Mouse (Mus musculus): ENCODE results near the gene Vps13c.

The Vps13c gene

GRCm38 (mm10) chr9:67831359-67832045, 8.7 kb upstream of the Vps13c start:
- peak in 1 of 2 experiments; percentile 11 for DNase-seq (ENCODE audit: low spot score in 2 of 2)

DNA sequence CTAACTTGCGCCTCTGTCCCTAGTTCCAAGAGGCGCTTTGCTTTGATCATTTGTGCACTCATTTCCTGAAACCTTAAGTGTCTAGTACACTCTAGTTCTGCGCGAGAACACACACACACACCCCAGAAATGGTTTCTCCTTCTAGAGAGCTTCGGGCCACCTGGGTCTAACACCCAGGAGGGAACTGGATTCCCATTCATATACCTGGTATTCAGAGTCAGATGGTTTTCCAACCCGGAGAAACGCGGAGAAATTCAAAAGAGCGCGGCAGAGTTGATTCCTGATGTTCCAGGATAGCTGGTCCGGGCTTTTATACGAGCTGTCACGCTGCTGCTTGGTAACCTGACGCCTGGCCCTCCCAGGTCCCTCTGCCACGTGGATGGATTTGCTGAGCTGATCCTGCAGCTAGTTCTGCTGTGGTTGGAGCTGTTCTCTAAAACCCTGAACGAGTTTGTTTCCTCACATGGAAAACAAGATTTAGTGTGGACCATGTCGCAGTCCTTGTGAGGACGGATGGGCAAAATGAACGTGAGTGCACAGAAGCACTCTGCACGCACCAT, 8.1 kb upstream of the Vps13c start, which contains the start of gene C2cd4a:
Gene C2cd4a (minus strand): TSS at position 285 of the 560 bp plus-strand sequence.
- DNase-seq (ENCODE audit: low spot score in 2 of 2), result no peak

DNA sequence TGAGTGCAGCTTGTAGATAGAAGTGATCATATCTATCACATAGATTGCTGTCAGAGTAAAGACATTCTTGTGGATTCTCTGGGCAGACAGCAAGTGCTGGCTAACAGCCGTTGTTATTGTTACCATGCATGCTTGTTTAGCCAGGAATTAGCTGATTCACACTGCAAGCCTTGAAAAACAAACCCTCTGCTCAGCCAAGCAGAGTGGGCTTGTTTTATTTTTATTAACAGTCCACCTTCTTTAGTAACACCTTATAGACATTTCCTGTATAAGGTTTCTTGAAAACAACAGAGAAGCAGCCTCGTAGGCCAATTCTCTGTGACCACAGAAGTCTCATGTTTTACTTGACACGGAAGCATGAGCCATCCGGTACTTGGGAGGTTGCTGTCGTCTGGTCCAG, 5.7 kb upstream of the Vps13c start:
- no peak for DNase-seq (ENCODE audit: low spot score in 2 of 2)

- DNase-seq (ENCODE audit: low spot score in 2 of 2), result no peak
Observed at GRCm38 (mm10) chr9:67837311-67837710, 2.9 kb upstream of the Vps13c start.

DNA sequence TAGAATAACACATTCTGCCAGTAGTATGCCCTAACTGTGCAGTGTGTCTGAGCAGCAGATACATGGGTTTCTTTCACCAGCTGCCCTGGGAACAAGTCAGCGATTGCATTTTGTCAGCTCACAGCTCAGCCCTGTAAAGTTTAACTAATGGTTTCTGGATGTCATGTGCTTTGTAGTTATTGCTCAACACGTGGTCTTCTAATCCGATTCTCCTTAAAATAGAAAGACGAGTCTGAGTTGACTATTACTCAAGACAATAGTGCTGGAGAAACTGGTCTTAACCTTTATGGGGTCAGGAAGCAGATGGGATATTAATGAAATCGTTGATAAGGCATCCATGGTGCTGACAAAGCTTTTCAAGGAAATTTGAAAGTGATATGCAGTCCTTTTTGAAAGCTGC, 2.6 kb downstream of the Vps13c start:
- DNase-seq (ENCODE audit: low spot score in 2 of 2), result no peak

GRCm38 (mm10) chr9:67845012-67845411, 4.8 kb downstream of the Vps13c start:
- no peak for DNase-seq (ENCODE audit: low spot score in 2 of 2)

DNA sequence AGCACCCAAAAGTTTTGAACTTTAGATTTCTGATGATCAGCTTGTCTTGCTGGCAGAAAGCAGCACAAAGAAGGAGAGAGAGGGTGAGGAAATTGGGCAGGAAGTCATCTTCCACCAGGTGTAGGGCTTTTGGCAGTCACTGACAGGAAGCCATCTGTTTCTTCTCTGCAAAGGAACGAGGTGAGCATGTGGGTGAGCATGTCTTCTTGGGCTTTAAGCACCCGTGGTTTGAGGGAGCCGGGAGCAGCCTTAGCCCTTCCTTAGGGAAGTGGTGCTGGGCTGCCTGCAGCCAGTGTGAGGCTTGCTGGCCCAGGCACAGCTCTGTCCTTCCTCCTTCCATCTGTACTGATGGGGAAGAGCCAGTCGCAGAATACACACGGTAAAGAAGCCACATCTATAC, 5.5 kb downstream of the Vps13c start:
- no peak for DNase-seq (ENCODE audit: low spot score in 2 of 2)

DNA sequence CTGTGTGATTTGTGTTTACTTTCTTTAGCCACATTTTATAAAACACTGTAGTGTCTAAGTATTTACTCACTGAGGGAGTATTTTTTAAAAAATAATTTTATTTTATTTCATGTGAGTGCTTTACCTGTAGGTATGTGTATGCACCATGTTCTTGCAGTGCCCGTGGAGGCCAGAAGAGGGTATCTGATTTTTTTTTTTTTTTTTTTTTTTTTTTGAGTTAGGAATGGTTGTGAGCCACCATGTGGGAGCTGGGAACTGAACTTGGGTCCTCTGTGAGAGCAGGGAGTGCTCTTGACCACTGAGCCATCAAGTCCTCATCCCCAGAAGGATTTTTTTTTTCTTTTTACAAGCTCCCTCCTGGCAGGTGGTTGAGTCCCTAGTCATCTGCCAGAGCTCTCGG, 5.9 kb downstream of the Vps13c start:
- DNase-seq (ENCODE audit: low spot score in 2 of 2), result no peak

DNA sequence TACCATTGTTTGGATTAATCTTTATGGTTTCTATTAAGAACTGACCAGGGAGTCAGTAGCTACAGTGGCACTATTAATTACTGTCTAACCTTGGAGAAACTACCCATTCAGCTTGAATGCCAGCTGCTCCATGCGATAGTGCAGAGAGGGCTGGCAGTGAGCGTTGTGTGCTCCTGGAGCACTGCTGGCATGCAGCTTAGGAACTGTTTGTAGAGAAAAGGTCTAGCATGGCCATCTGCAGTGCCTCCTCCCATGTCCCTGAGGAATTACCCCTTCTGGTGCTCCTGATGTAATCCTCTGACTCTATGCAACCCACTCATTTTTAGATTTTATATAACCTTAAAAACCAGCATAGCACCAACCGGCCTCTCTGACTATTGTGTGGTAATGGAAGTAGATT, 7.4 kb downstream of the Vps13c start:
- DNase-seq (ENCODE audit: low spot score in 2 of 2), result no peak

DNA sequence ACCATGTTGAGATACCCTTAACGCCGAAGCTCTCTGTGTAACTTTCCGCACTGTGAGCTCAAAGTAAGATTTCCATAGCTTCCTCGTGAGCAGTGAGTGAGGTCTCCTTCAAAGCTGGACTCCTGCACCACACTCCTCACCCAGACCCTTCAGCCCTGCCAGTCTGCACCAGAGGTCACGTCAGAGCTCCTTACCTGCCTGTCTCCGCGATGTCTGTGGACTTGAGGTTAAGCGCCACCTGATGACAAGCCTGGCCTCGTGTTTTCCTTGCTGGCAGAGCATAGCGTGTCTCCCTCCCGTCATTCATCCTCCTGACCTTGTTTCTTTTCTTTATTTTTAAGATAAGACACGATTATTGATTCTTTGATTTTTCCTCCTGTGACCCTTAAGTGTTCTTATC, 9.2 kb downstream of the Vps13c start:
- DNase-seq (ENCODE audit: low spot score in 2 of 2), result no peak

- DNase-seq (ENCODE audit: low spot score in 2 of 2), result no peak
Observed at GRCm38 (mm10) chr9:67849846-67850245, 9.7 kb downstream of the Vps13c start.

DNA sequence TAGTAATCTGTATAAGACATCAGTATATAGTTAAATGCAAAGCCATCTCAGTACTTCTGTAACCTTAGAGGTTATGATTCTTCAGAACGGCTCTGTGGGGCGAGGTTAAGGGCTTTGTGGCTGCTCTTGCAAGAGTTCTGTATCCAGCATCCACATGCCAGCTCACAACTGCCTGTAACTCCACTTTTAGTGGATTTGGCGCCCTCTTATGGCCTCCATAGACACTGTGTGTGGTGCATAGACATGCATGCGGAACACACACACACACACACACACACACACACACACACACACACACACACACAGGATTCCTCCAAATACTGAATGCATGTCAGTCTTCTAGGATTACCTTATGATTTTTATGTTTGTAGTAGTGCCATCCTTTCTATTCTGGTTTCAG, 11.0 kb downstream of the Vps13c start:
- no peak for DNase-seq (ENCODE audit: low spot score in 2 of 2)

- no peak for DNase-seq (ENCODE audit: low spot score in 2 of 2)
Observed at GRCm38 (mm10) chr9:67860273-67860672, 20.1 kb downstream of the Vps13c start.

DNA sequence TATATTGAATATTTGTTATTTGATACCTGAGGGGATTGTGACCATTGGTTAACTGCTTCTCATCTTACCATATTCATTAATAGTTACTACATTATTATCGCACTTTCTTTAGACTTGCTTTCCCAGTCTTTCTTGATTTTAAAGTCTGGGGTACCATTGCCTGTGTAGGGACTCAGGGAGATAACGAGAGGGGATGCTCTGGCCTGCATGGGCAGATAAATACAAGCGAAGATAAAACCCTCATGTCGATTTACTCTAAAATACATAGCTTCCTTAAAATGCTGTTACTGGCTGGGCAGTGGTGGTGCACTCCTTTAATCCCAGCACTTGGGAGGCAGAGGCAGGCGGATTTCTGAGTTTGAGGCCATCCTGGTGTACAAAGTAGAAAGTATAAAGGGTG, 23.1 kb downstream of the Vps13c start:
- DNase-seq (ENCODE audit: low spot score in 2 of 2), result no peak

DNA sequence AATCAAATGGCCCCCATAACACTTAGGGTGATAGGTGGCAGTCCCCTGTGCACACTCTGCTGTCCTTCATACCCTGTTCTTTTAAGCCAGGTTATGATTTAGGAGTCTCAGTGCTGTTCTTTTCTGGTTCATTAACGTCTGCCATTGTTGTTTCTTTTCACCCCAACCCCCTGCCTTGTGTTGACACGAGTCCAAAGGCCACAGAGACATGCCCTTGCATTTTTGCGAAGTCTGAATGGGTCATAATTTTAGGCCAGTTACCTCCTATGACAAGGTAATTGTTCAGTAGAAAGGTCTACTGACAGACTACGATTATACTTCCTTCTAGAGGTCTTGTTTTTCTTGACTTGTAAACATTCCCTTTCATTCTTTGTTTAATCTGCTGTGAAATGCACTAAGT, 23.8 kb downstream of the Vps13c start:
- DNase-seq (ENCODE audit: low spot score in 2 of 2), result no peak

GRCm38 (mm10) chr9:67865411-67865810, 25.2 kb downstream of the Vps13c start:
- no peak for DNase-seq (ENCODE audit: low spot score in 2 of 2)

GRCm38 (mm10) chr9:67867411-67867810, 27.2 kb downstream of the Vps13c start:
- DNase-seq (ENCODE audit: low spot score in 2 of 2), result no peak

- DNase-seq (ENCODE audit: low spot score in 2 of 2), result no peak
Observed at GRCm38 (mm10) chr9:67869691-67870450, 29.7 kb downstream of the Vps13c start.

GRCm38 (mm10) chr9:67874522-67875222, 34.5 kb downstream of the Vps13c start:
- no peak for DNase-seq (ENCODE audit: low spot score in 2 of 2)

DNA sequence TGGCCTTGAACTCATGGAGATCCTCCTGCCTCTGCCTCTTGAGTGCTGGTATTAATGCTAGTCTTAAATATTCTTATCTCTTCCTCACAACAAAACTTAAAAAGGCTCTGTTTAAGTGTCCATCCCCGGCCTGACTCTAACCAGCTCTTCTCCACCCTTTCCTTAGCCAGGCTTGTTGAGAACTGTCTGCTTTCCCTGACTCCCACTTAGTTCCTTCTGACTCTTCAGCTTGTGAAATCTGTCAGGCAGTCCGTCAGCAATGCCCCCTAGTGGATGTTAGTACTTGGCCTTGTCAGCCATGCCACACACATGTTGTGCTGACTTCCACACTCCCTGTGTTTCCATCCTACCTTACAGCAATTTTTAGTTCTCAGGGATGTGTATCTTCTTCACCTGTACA, 35.1 kb downstream of the Vps13c start:
- DNase-seq (ENCODE audit: low spot score in 2 of 2), result no peak

- DNase-seq (ENCODE audit: low spot score in 2 of 2), result peak; percentile 30 to 38
Observed at GRCm38 (mm10) chr9:67877081-67877718, 37.0 kb downstream of the Vps13c start.
